Mouse (Mus musculus): ENCODE data around the gene Rrnad1.

- TF ChIP-seq POLR2A (IDR thresholded peaks at IDR 0.05; ENCODE audit: borderline replicate concordance, control insufficient read depth, low read depth, low read length), result no peak
- TF ChIP-seq CTCF (IDR thresholded peaks at IDR 0.05; ENCODE audit: control insufficient read depth, insufficient read depth, low read length), result no peak
These were observed 11.0 kb downstream of the Rrnad1 start, which contains the start of gene Mrpl24 for GRCm38 (mm10) chr3:87919336-87920108.
